Mouse (Mus musculus) adrenal gland, adult 18-20 months (tissue): ENCODE data around the gene Gtsf1l. TPM values are rescaled to one million over a fixed set of nuclear protein-coding genes. Genes with fewer than 3 reads are reported as not detected.
A peak's percentile ranks its signal among the peaks of the same experiment; 100 is the strongest.

ENCODE experiments used
- DNase-seq, 2 experiments: peaks; one replicate each; pipeline ENCODE4 v3.0.0; 2021 to 2022; ENCODE audit warnings: low spot score in 2 of 2
- long read RNA-seq, 2 experiments: library from polyadenylated mRNA; stranded (forward); transcript quantifications; one replicate each; pipeline ENCODE4 v2.0.0; 2021
- total RNA-seq, 2 experiments: library from RNA; stranded (reverse); gene quantifications; 1 replicate in 1 of 2; 2 replicates in 1 of 2; pipeline ENCODE4 v1.2.3; 2021

Gtsf1l gene
- total RNA-seq: not detected
- long read RNA-seq, experiment 1: 0 reads
- long read RNA-seq, experiment 2: 0 reads

DNA sequence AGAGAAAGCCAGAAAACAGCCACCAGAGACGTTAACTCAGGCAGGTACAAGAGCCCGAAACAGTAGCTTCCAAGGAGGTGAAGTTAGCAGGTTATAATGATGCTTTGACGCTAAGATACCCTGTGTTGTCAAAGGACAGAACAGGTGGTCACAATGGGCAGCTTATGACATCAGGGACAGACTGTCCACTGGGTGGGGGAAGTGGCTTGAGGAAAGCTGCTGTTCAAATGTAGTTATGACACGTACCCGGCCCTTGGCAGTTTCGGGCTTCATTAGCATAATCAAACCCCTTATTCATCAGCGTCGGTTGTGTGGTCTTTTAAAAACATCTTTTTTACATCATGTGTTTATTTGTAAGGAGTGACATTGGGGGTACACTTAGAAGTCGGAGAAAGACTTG is at the start of gene Gtsf1l:
Gtsf1l (minus strand) TSS at position 128 of the 400 bp plus-strand sequence.
- DNase-seq: no peak

GRCm38 (mm10) chr2:163136996-163137395 is 49.3 kb upstream of the Gtsf1l start:
- no peak for DNase-seq

DNA sequence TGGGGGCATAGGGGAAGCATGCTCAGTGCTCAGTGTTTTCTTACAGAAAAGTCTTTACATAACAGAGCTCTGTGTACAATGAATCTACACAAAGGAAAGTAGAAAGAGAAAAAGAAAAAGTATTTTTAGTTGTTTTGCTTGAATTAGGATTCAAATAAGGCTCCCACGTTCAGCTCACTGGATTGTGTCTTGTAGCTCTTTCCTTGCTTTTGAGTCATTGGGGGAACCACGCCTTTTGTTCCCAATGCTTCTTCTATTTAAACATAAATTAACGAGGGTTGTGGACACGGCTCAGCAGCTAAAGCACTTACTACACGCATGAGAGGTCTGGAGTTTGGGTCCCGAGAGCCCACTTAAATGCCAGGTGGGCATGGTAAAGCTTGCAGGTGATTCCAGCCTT is 48.3 kb upstream of the Gtsf1l start:
- no peak for DNase-seq

DNA sequence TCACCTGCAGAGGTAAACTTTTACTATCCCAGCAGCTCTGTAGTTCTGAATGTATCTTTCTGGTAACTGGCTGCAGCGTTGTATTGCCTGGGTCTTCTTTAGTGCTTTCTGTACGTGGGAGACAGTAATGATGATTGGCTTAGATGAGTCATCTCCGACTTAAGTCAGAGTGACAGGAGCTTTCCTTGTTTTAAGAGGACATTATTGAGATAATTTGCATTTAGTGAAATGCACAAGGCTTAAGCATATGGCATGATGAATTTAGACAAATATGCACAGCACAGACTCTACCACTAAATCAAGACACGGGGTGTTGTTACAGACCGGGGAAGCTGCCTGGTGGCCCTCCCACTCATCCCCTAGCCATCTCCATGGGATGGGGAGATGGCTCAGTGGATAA is 44.7 kb upstream of the Gtsf1l start:
- no peak for DNase-seq

- no peak for DNase-seq
Measured at GRCm38 (mm10) chr2:163130837-163131236, 43.2 kb upstream of the Gtsf1l start.

GRCm38 (mm10) chr2:163123496-163123895 is 35.8 kb upstream of the Gtsf1l start:
- DNase-seq: no peak

GRCm38 (mm10) chr2:163122319-163122718 is 34.7 kb upstream of the Gtsf1l start:
- no peak for DNase-seq

GRCm38 (mm10) chr2:163121353-163121660 is 33.7 kb upstream of the Gtsf1l start:
- no peak for DNase-seq

DNA sequence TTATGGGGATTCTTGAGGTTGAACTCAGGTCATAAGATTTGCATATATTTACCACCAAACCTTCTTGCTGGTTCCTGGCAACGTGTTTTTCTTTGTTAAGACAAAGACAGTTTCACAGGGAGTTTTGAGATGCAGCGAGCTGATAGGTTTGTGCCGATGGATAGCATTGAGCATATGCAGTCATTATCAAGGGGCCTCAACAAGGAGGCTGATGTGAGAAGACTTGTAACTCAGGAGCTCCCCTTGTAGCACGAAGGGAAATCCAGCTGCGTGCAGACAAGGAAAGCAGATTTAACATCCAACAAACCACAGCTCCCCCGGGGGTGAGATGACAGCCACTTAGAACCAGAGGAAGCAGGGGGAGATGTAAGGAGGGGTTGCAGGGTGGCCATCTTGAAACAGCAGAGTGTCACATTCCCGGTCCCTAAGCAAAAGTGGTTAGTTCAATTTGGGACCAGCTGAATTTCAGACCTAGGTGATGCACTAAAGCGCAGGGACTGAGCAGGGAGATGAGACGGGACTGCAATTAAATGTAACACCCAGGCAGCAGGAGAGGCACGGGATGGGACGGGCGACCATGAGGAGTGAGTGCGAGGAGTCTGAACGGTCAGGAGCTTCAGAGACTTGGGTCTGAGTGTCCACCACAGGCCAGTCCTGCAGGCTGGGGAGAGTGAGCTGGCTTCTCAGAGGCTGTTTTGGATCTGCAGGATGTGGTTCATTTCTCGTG is 33.1 kb upstream of the Gtsf1l start:
- DNase-seq: no peak

- DNase-seq: no peak
Measured at GRCm38 (mm10) chr2:163111413-163112201, 24.0 kb upstream of the Gtsf1l start.

- DNase-seq: no peak
Measured at GRCm38 (mm10) chr2:163110706-163111105, 23.1 kb upstream of the Gtsf1l start.

DNA sequence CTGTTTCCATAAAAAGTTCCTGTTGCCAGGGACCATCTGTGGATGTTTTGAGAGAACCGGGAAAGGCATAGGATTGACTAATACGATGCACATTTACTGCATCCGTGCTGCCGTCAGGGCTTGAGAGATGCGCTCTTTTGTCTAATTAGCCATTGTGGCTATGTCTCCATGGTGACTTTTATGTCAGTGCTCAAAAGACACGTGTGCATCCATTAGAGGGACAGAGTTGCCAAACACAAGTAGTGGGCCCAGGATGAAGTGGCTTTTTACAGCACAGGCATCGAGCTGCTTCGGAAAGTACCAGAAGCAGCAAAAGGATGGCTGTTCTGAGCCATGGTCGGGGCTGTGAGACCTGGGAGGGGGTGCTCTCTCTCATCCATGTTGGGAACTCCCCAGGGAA is 20.7 kb upstream of the Gtsf1l start:
- no peak for DNase-seq

DNA sequence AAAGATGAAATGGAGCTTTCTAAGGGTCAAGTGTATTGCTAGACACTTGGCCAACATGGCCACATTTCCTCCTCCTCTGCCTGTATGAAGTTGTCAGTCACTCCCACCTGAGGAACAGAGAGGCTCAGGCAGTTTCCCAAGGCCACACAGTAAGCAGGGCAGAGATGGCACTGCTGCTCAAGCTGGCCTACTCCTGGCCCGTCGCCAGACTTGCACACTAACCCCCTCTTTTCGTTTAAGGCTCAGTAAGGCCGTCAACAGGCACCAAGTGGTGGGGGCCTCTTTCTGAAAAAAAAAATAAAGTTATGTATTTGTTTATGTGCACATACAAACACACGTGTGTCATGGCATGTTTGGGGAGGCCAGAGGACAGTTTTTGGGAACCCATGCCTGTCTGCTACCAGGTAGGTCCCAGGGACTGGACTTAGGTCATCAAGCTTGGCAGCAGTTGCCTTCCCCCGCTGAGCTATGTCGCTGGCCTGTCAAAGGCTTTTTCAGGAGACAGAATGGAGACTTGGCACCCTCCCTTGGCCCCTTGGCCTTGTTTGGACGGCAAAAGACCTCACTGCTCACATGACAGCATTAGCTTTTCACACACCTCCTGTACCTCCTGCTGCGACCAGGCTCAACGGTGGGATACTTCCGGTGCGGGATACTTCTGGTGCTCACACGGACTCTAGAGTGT is 16.6 kb upstream of the Gtsf1l start:
- DNase-seq: no peak

DNA sequence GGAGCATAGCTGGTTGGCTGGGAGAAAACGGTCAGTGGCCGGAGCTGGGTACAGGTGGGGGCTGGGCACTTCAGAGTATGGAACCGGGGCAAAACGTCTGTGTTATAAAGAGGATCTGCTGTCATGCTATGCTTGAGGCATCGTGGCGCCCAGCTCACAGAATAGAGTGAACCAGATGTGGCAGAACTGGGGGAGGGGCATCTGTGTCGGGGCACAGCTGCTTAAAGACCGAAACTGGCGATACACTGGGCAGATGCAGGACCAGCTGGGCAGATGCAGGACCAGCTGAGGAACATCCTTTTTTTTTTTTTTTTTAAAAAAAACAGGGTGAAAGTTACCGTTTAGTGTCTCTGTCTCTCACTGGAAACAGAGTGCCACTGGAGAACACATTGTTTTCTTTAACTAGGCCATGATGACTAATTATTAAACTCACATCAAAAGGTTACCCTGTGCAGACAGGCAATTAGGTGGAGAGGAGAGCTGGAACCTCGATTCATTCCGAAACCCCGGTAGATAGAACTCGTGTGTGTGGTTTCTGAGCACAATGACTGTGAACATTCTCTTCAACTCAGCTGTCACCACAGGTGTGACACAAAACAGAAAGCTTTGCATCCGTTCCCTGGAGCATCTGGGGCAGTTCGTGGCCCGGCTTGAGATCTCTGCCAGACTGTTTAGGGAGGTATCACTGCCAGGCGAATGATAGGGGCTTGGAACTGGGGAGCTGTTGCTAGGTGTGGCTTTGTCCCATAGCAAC is 15.4 kb upstream of the Gtsf1l start:
- no peak for DNase-seq

DNA sequence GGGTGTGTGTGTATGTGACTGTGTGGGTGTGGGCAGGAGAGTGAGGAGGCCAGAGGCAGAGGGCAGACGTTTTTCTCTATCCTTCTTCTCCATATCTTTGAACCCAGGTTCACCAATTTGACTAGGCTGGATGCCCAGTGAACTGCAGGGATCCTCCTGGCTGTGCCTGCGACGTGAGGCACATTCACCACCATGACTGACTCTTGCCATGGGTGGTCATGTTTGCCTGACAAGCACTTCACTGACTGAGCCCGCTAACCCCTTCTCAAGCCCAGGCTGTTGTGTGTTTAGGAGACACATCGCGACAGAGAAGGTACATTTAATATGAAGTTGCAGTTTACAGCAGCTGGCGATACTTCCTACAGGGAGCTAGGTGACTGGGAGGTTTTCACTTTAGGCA is 14.6 kb upstream of the Gtsf1l start:
- DNase-seq: no peak

GRCm38 (mm10) chr2:163101646-163102203 is 14.1 kb upstream of the Gtsf1l start:
- DNase-seq: peak; percentile 65 to 76

DNA sequence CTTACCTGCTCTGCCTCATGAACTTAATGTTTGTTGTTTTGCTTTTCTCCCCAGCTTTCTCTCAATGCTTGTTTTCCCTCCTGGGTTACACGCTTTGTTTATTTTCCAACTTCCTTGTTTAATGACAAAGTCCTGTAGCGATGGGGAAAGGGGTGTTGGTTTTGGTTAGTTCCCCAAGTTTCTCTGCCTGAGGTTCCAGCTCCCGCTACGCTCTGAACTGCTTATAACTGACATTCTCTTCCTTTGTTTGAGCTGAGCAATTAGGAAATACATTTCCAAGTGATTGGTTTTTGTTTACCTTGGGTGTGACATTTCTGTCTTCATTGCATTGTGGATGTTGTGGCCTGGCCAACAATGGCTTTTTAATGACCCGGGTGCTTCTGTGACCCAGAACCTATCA is 12.9 kb upstream of the Gtsf1l start:
- DNase-seq: no peak

DNA sequence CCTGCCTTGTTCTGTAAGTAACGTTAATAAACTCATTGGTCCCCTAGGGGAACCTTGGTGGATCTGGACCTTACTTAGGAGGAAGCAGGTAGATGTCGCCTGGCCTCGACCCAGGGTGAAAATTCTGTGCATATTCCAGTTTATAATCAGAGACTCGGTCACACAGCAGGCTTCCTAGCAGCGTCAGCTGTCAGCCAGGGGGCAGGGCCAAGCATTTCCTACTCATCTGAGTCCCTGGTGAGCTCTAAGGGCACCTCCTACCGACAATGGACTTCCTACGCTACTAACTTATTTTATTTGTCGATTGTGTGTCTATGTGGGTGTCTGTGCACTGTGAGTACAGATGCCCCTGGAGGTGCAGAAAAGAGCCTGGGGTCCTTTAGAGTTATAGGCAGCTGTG is 12.3 kb upstream of the Gtsf1l start:
- no peak for DNase-seq

- DNase-seq: no peak
Measured at GRCm38 (mm10) chr2:163095784-163096183, 8.1 kb upstream of the Gtsf1l start.

- no peak for DNase-seq
Measured at GRCm38 (mm10) chr2:163094909-163095308, 7.3 kb upstream of the Gtsf1l start.
